Mouse (Mus musculus) cerebellum, adult 2 months (tissue): Measurements from ENCODE around the gene Npr1.

Experiments used
- CTCF ChIP-seq: fragments of 200-500 bp; IDR thresholded peaks from 2 replicates; pipeline ENCODE4 v1.5.1; 2011; ENCODE audit warnings: low read depth, mild to moderate bottlenecking, control low read depth, low read length, moderate library complexity, borderline replicate concordance; ENCODE audit not compliant: insufficient read depth
- POLR2A ChIP-seq: fragments of 200-500 bp; IDR thresholded peaks from 2 replicates; pipeline ENCODE4 v1.6.1; 2011; ENCODE audit warnings: low read length, control low read depth, borderline replicate concordance; ENCODE audit not compliant: insufficient read depth

DNA sequence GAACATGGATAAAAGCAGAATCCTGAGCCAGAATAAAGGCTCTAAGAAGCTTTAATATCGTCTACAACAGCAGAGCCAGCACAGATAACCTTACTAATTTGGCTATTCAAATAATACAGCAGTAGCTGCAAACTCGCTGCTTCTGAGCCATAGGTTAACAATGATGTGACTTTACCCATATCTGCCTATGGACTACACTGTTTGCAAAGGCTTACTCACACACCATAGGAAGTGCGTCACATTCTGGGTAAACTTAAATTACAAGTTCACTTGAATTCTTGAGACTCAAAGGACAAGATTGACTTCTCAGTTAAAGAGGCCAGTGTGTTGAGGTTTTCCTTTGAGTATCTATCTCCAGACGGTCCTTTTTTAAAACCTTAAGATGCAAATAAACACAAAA lies 37.8 kb upstream of the Npr1 start:
- TF ChIP-seq POLR2A (no peak), CTCF (no peak)
